Mouse (Mus musculus) heart, embryonic 16.5 days (tissue): ENCODE results near the gene Pold1. TPM values are rescaled to one million over a fixed set of nuclear protein-coding genes. Genes with fewer than 3 reads are reported as not detected.

ENCODE experiments used
- ATAC-seq: fragments of 200-750 bp; cut with Nextera tagmentation; replicated peaks from 2 replicates; pipeline ENCODE4 v1.8.0; 2017; ENCODE audit warnings: moderate number of reproducible peaks; ENCODE audit not compliant: insufficient read depth, low FRiP score; ENCODE audit errors: extremely low read depth
- H3K27ac ChIP-seq: fragments of 300-500 bp; sonication (generic); 2 replicates; pipeline ENCODE4 v1.5.1; 2014; ENCODE audit warnings: mild to moderate bottlenecking, low read length, control low read depth, moderate library complexity
- H3K27me3 ChIP-seq: fragments of 300-500 bp; sonication (generic); 2 replicates; pipeline ENCODE4 v1.6.1; 2014; ENCODE audit warnings: low read length, mixed read lengths; ENCODE audit not compliant: control insufficient read depth, insufficient read depth
- H3K36me3 ChIP-seq: fragments of 300-500 bp; sonication (generic); 2 replicates; pipeline ENCODE4 v1.6.1; 2014; ENCODE audit not compliant: control insufficient read depth, insufficient read depth
- H3K4me1 ChIP-seq: fragments of 300-500 bp; sonication (generic); 2 replicates; pipeline ENCODE4 v1.6.1; 2014; ENCODE audit warnings: low read length, mixed read lengths; ENCODE audit not compliant: control insufficient read depth, insufficient read depth
- H3K4me2 ChIP-seq: fragments of 300-500 bp; sonication (generic); 2 replicates; pipeline ENCODE4 v1.6.1; 2014; ENCODE audit warnings: low read depth, mild to moderate bottlenecking, control low read depth, low read length
- H3K4me3 ChIP-seq: fragments of 300-500 bp; sonication (generic); 2 replicates; pipeline ENCODE4 v1.5.1; 2014; ENCODE audit warnings: mild to moderate bottlenecking, control low read depth, low read length
- H3K9ac ChIP-seq: fragments of 300-500 bp; sonication (generic); 2 replicates; pipeline ENCODE4 v1.6.1; 2014; ENCODE audit warnings: low read length, control low read depth
- H3K9me3 ChIP-seq: fragments of 300-500 bp; sonication (generic); replicated peaks from 2 replicates; pipeline ENCODE4 v1.6.1; 2016; ENCODE audit warnings: low read length; ENCODE audit not compliant: control insufficient read depth
- WGBS: fragments of 180-500 bp; shearing (Covaris S2); extraction: QIAGEN DNeasy Blood & Tissue Kit; methylation state at CpG from one replicate; pipeline ENCODE4 v1.1.7; 2014; 5-methylcytosine and 5-hydroxymethylcytosine counted together
- polyA plus RNA-seq: library from polyadenylated mRNA; unstranded; fragments of >200 nt; fragmentation: Nextera tagmentation; extraction: Ambion mirVana; gene quantifications from 2 replicates; pipeline ENCODE4 v1.2.1, GENCODE M21; 2015

The Pold1 gene
- polyA plus RNA-seq, 1 experiment from 2014 or later = 70.5 TPM

- H3K4me2 ChIP-seq = no peak overlapping the region
- no peaks in the 10 kb centered on the region for H3K9me3 ChIP-seq
- no peak overlapping the region for H3K27ac ChIP-seq
- no peak overlapping the region for H3K4me3 ChIP-seq
- no peak for ATAC-seq
- 71% methylated on average over 1 of the region's 1 CpGs for WGBS
- no peaks in the 10 kb centered on the region for H3K36me3 ChIP-seq
- no peak overlapping the region for H3K9ac ChIP-seq
- peaks cover 15% of the 10 kb centered on the region for H3K4me1 ChIP-seq
- peaks cover 3% of the 10 kb centered on the region; the same call in 1 of the 2 replicates for H3K27me3 ChIP-seq
Measured at GRCm38 (mm10) chr7:44498922-44499321, 49.7 kb downstream of the Pold1 start.

DNA sequence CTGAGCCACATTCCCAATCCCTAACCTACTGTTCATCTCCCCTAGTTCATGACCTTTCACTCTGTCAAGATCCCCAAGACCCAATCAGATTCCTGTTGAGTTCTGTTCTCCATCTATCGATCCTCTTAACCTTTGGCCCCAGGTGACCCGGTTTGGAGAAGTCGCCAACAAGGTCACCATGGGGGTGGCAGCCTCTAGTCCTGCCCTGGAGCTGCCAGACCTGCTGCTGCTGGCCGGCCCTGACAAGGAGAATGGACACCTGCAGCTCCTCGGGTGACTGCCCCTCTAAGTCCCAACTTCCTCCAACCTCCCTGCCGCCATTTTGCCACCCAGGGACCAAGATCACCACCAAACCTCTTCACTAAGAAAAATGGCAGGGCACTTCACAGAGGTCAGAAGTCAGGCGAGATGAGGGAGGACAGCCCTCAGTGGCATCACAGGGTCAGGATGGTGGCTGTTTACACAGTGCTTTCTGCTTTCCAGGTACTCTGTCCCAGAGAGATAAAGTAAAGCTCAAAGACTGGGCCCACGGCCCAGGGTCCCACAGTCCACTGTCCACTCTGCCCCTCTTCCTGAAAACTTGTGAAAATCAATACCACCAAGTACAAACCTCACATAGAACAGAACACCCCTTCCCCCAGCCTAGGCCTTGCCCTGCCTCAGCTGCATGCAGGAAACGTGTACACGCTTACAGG is 51.1 kb downstream of the Pold1 start:
- Histone ChIP-seq H3K9me3 (no peaks in the 10 kb centered on the region), H3K4me1 (peaks cover 15% of the 10 kb centered on the region), H3K4me3 (peak overlapping the region; percentile 72), H3K4me2 (peak overlapping the region; percentile 76), H3K27ac (no peak overlapping the region), H3K9ac (no peak overlapping the region), H3K36me3 (peaks cover 3% of the 10 kb centered on the region; the same call in 1 of the 2 replicates), H3K27me3 (peaks cover 3% of the 10 kb centered on the region; the same call in 1 of the 2 replicates)
- no peak for ATAC-seq
- 89% methylated on average over 10 of the region's 10 CpGs for WGBS

- Histone ChIP-seq H3K4me1 (peaks cover 15% of the 10 kb centered on the region), H3K9me3 (no peaks in the 10 kb centered on the region), H3K4me2 (peak overlapping the region; percentile 76), H3K4me3 (peak overlapping the region; percentile 72), H3K27ac (peak overlapping the region; percentile 71), H3K9ac (peak overlapping the region; percentile 74), H3K36me3 (peaks cover 8% of the 10 kb centered on the region; the same call in 1 of the 2 replicates), H3K27me3 (peaks cover 3% of the 10 kb centered on the region; the same call in 1 of the 2 replicates)
- under 1% methylated on average over 25 of the region's 26 CpGs for WGBS
- no peak for ATAC-seq
Measured at GRCm38 (mm10) chr7:44496771-44497109, 51.9 kb downstream of the Pold1 start.

DNA sequence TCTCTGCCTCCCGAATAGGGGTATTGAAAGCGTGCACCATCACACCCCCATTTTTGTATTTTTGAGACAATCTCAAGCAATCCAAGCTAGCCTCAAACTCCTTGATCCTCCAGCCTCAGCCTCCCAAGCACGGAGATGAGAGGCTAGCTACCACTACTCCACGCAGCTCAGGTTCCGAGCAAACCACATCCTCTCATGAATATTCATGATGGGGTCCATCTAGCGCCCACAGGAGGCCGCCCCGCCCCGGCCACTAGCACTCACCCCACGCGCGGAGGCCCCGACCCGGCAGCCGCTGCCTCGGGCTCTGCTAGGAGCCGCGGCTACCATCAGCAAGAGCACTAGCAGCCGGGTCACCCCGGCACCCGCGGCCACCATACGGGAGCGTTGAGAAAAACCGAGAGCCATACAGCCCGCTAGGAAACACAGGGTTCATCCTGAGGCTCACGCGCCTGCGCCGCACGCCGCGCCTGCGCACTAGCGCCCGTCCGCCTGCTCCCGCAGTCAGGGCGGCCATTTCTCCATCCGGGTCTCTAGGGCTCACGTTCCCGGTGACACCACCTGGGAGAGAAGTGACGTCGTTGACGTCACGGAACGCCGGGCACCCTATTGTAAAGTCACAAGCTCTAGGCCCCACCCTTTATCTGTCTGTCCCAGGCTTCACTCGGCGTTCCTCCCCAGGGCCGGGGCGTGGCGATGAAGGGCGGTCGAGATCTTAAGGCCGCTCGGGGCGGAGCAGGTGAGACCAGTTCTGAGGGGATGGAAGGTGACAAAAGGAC is 52.5 kb downstream of the Pold1 start, which contains the start of the genes Emc10 and Fam71e1:
Gene Emc10 (minus strand): TSS at position 538 of the 779 bp plus-strand sequence.
Gene Fam71e1 (plus strand): TSS at position 590 of the 779 bp plus-strand sequence.
- H3K4me2 ChIP-seq = peak within 1 kb of the TSS; percentile 76
- no peaks in the 10 kb centered on the region for H3K9me3 ChIP-seq
- H3K4me1 ChIP-seq = peaks cover 15% of the 10 kb centered on the region
- peak within 1 kb of the TSS; percentile 93 for H3K27ac ChIP-seq
- WGBS = under 1% methylated on average over 58 of the region's 58 CpGs
- H3K9ac ChIP-seq = peak within 1 kb of the TSS; percentile 85
- peak within 1 kb of the TSS; percentile 72 for H3K4me3 ChIP-seq
- H3K36me3 ChIP-seq = peaks cover 9% of the 10 kb centered on the region; the same call in 1 of the 2 replicates
- peak; percentile 92 for ATAC-seq
- H3K27me3 ChIP-seq = peaks cover 3% of the 10 kb centered on the region; the same call in 1 of the 2 replicates

- H3K9me3 ChIP-seq = no peaks in the 10 kb centered on the region
- ATAC-seq = no peak
- H3K4me1 ChIP-seq = peaks cover 17% of the 10 kb centered on the region
- WGBS = 79% methylated on average over 7 of the region's 7 CpGs
- H3K27me3 ChIP-seq = peaks cover under 1% of the 10 kb centered on the region; the same call in 1 of the 2 replicates
- peak overlapping the region; percentile 76 for H3K4me2 ChIP-seq
- H3K27ac ChIP-seq = no peak overlapping the region
- H3K9ac ChIP-seq = peak overlapping the region; percentile 85
- H3K4me3 ChIP-seq = peak overlapping the region; percentile 72; the same call in 1 of the 2 replicates
- peaks cover 9% of the 10 kb centered on the region; the same call in 1 of the 2 replicates for H3K36me3 ChIP-seq
Measured at GRCm38 (mm10) chr7:44495086-44495485, 53.6 kb downstream of the Pold1 start.

GRCm38 (mm10) chr7:44494681-44495080 is 54.0 kb downstream of the Pold1 start:
- 88% methylated on average over 12 of the region's 12 CpGs for WGBS
- H3K36me3 ChIP-seq = peaks cover 9% of the 10 kb centered on the region; the same call in 1 of the 2 replicates
- H3K27ac ChIP-seq = no peak overlapping the region
- no peak overlapping the region for H3K9ac ChIP-seq
- no peak overlapping the region for H3K4me3 ChIP-seq
- ATAC-seq = no peak
- no peaks in the 10 kb centered on the region for H3K9me3 ChIP-seq
- peaks cover 18% of the 10 kb centered on the region for H3K4me1 ChIP-seq
- H3K27me3 ChIP-seq = no peaks in the 10 kb centered on the region
- H3K4me2 ChIP-seq = no peak overlapping the region

DNA sequence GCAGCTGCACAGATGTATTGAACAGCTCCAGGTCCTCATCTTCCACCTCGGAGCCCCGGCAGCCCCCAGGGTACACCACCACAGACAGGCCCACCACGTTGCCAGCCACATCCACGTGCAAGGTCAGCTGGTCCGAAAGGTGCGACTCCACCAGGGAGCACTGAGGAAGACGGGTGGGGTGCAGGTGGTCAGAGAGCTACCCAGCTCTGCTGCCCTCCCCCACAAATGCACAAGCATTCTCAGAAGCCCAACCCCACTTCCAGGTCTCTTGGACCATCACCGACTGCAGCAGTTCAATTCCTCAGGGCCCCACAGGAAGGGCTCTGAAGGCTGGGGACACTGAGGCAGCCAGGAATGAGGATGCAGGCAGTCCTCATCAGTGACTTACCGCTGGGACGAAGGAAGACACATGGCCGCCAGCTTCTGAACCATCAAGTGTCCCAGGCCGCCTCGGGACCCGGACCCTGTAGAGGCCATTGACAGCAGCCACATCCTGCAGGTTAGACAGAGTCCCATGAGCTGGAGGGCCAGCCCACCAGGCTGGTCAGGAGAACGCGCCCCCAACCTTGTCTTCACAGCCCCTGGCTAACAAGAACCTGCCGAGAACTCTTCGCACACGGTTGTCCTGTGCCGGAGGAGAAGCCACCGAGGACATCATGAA is 56.4 kb downstream of the Pold1 start:
- no peak overlapping the region for H3K4me3 ChIP-seq
- 92% methylated on average over 21 of the region's 21 CpGs for WGBS
- no peak overlapping the region for H3K9ac ChIP-seq
- H3K4me1 ChIP-seq = peaks cover 18% of the 10 kb centered on the region
- H3K9me3 ChIP-seq = no peaks in the 10 kb centered on the region
- H3K27ac ChIP-seq = no peak overlapping the region
- peaks cover 9% of the 10 kb centered on the region; the same call in 1 of the 2 replicates for H3K36me3 ChIP-seq
- ATAC-seq = no peak
- H3K27me3 ChIP-seq = no peaks in the 10 kb centered on the region
- H3K4me2 ChIP-seq = no peak overlapping the region

DNA sequence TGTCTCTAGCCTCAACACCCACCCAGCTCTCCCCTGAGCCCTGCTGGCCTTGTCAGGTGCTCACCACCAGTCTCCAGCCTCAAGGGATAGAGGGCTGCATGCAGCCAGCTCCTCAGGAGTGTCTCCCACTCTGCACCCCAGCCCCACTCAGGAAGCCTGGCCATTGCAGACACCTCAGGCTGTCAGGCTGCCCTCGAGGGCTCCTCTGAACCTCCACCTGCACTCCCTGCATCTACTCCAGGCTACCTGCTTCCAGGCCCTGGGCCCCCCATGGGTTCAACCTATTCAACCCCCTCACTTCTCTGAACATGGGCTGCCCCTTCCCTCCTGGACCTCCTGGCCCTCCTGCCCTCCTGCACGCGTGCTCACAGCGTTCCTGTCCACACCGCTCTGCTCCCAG is 57.3 kb downstream of the Pold1 start:
- no peak overlapping the region for H3K4me3 ChIP-seq
- 92% methylated on average over 5 of the region's 5 CpGs for WGBS
- no peak overlapping the region for H3K9ac ChIP-seq
- no peak overlapping the region for H3K4me2 ChIP-seq
- H3K36me3 ChIP-seq = peaks cover 9% of the 10 kb centered on the region; the same call in 1 of the 2 replicates
- H3K9me3 ChIP-seq = no peaks in the 10 kb centered on the region
- peaks cover 14% of the 10 kb centered on the region for H3K4me1 ChIP-seq
- H3K27me3 ChIP-seq = no peaks in the 10 kb centered on the region
- ATAC-seq = no peak
- H3K27ac ChIP-seq = no peak overlapping the region
